Mouse (Mus musculus): Measurements from ENCODE around the gene Rpp40.

Gene Rpp40

GRCm38 (mm10) chr13:35905879-35906481, at the start of gene Rpp40:
Gene Rpp40 (minus strand): TSS chr13:35906359.
- peak; percentile 86 for DNase-seq (ENCODE audit: low read depth)

DNA sequence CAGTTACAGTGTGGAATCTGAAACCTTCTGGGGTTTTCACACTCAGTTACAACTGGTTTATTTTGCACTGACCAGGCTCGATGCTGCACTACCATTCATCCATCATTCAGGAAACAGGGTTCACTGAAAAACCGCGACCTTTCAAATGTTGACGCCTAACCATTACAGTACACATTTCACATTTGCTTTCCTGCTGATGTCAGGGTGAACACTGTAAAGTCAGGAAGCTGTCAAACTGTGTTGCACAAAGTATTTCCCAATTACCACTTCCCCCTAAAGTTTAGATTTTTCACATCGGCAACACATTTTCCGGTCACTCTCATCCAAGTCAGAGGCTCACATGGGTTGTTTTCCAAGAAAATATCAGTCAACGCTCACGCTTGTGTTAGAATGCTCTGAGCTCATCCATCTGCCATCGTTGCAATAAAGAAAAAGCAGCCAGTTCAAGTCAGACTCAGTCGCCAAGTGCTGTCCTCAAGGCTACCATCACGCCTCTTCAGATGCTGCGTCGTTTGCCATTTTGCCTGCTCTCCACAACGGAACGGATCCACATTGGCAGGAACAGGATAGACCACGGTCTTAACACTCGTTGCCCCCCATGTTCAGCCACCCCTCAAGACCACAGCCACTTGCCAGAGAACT, 43.8 kb upstream of the Rpp40 start:
- no peak for DNase-seq (ENCODE audit: low read depth)

DNA sequence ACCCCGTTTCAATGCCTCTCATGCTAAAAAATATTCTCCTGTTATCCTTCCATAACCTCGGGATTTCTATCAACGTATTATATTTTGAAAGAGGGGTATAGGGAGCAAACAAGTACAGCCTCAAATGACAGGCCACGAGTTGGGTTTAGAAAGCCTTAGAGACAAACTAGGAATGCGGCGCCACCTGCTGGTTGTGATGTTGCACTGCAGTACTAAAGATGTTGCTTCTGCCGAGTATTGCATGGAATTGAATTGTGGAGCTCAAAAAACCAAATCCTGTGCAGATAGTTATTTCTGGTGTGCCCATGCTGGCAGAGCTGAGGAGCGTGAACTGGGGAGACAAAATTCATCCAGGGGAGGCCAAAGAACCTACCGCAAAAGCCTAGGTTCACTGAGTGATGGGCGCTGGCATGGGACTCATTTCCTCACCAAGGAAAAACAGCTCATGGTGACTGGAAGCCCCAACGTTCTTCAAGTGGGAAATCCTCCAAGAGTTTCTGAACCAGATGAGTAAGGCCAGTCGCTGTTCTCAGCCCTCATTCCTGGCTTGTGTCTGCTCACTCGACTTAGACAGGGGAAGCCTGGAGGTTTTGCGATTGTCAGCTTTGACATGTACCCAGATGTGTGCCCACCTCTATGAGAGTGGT, 41.3 kb upstream of the Rpp40 start:
- DNase-seq (ENCODE audit: low read depth): peak; percentile 63

- DNase-seq (ENCODE audit: low read depth): no peak
Observed at GRCm38 (mm10) chr13:35946659-35947353, 40.6 kb upstream of the Rpp40 start.

- DNase-seq (ENCODE audit: low read depth): no peak
Observed at GRCm38 (mm10) chr13:35940934-35941333, 34.8 kb upstream of the Rpp40 start.

GRCm38 (mm10) chr13:35939871-35940665, 33.9 kb upstream of the Rpp40 start:
- no peak for DNase-seq (ENCODE audit: low read depth)

DNA sequence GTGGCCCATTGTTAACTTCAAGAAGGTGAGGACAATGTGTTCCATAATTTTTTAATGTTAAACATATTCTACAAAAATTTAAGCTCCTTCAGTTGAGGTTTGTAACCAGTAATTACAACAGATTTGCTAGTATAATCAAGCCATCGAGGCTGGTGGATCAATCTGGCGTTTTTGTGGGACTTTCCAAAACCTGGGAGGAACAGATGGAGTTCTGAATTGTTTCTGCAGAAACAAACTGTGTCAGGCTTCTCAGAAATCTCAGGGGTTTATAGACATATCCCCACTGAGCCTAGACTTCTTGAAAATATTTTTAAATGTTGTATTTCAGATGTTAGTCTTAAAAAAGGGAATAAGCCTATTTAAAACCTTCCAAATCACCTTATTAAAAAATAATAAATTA, 31.8 kb upstream of the Rpp40 start:
- DNase-seq (ENCODE audit: low read depth): no peak

GRCm38 (mm10) chr13:35911476-35911875, 5.3 kb upstream of the Rpp40 start:
- no peak for DNase-seq (ENCODE audit: low read depth)

DNA sequence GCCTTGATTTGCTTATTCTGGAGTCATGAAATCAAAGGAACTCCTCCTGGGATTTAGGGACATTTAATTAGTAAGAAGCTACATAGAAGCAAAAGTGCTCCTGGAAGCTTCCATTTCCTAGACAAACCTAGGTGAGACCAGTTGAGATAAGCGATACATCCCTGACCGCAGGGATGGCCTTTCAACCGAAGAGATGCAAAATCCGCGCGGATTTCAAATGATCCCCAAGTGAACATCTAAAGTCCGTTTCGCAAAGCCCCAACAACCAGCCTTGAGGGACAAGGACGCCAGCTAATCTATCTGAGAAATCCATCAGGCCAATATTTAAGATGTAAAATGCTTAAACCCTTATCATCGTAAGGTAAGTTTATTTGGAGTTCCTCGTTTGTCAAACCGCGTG, 781 bp downstream of the Rpp40 start:
- no peak for DNase-seq (ENCODE audit: low read depth)

GRCm38 (mm10) chr13:35892866-35893265, 13.3 kb downstream of the Rpp40 start:
- DNase-seq (ENCODE audit: low read depth): no peak

- peak; percentile 28 for DNase-seq (ENCODE audit: low read depth)
Observed at GRCm38 (mm10) chr13:35886121-35886725, 19.9 kb downstream of the Rpp40 start.

- DNase-seq (ENCODE audit: low read depth): no peak
Observed at GRCm38 (mm10) chr13:35880555-35881046, 25.6 kb downstream of the Rpp40 start.

- DNase-seq (ENCODE audit: low read depth): no peak
Observed at GRCm38 (mm10) chr13:35879519-35879918, 26.6 kb downstream of the Rpp40 start.

GRCm38 (mm10) chr13:35879068-35879467, 27.1 kb downstream of the Rpp40 start:
- no peak for DNase-seq (ENCODE audit: low read depth)

GRCm38 (mm10) chr13:35878282-35878681, 27.9 kb downstream of the Rpp40 start:
- DNase-seq (ENCODE audit: low read depth): no peak

DNA sequence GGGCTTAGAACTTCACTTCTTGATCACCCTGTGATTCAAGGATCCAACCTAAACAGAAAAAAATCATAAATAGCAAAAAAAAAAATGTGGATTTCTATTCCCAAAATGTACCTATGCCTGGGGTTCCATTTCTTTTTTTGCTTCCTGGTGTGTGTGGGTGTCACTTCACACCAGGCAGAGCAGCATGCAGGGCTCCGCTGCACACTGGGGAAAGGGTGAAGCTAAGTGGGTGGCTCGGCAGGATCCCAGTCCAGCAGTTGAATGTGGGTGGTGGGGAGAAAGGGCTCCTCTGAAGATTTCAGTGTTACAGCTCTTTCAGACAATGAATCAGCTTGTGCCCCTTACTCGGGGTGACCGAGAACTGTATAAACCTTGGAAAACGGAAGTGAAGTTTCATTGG, 30.8 kb downstream of the Rpp40 start:
- no peak for DNase-seq (ENCODE audit: low read depth)

DNA sequence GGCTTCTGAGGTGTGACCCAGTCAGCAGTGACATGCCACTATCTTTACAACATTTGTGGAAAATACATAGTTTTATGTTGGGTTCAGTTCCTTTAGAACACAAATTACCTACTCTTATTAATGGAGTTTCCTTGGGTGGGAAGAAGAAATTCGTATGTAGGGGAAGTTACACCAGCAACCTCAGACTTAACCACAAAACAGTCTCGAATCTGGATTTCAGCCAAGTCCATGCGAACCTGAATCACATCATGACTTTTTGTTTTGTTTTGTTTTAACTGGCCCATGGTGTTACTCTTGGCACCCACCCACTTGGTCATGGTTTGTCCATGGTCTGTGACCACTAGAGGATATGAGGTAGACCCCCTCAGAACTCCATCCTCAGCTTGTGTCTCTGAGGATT, 35.1 kb downstream of the Rpp40 start:
- DNase-seq (ENCODE audit: low read depth): no peak

GRCm38 (mm10) chr13:35870659-35871058, 35.5 kb downstream of the Rpp40 start:
- no peak for DNase-seq (ENCODE audit: low read depth)

DNA sequence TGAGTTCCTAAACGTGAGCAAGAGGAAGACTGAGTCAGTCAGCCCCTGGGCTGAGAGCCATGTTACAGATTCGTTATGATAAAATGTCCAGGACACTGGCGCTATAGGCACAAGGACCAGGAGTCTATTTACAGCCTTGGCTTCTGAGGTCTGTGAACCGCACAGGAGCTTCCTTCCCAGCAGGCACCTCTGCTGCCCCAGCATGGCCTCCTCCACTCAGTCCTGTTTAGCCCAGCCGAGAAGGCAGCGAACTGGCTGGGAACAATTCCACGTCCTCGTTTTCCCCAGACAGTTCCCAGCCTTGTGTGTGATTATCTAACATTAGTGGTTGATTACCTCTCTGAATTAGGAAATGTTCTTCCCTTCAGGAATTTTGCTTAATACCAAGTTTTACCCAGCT, 45.2 kb downstream of the Rpp40 start:
- no peak for DNase-seq (ENCODE audit: low read depth)

GRCm38 (mm10) chr13:35857486-35857885, 48.7 kb downstream of the Rpp40 start:
- DNase-seq (ENCODE audit: low read depth): no peak

- no peak for DNase-seq (ENCODE audit: low read depth)
Observed at GRCm38 (mm10) chr13:35852851-35853575, 53.1 kb downstream of the Rpp40 start.
